Mouse (Mus musculus) cerebellum, adult 11-12 months (tissue): ENCODE results near the gene Ehmt2.
"Not testable (repeated sequence)": the region's sequence is repeated elsewhere in the genome, so short reads cannot be mapped to it uniquely, and the experiment has no call there.

Experiments
- DNase-seq: peaks from one replicate; pipeline ENCODE4 v3.0.0; 2022

Gene Ehmt2

GRCm38 (mm10) chr17:34955884-34956283 lies 57.6 kb downstream of the Ehmt2 start:
- DNase-seq, result no peak

GRCm38 (mm10) chr17:34956340-34956739 lies 58.1 kb downstream of the Ehmt2 start:
- no peak for DNase-seq

DNA sequence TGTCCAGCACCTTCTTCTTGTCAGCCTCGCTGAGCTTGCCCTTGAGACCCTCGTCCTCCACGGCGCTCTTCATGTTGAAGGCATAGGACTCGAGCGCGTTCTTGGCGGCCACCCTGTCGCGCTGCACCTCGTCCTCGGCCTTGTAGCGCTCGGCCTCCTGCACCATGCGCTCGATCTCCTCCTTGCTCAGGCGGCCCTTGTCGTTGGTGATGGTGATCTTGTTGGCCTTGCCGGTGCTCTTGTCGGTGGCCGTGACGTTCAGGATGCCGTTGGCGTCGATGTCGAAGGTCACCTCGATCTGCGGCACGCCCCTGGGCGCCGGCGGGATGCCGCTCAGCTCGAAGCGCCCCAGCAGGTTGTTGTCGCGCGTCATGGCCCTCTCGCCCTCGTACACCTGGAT lies 59.0 kb downstream of the Ehmt2 start:
- DNase-seq, result not testable (repeated sequence)

DNA sequence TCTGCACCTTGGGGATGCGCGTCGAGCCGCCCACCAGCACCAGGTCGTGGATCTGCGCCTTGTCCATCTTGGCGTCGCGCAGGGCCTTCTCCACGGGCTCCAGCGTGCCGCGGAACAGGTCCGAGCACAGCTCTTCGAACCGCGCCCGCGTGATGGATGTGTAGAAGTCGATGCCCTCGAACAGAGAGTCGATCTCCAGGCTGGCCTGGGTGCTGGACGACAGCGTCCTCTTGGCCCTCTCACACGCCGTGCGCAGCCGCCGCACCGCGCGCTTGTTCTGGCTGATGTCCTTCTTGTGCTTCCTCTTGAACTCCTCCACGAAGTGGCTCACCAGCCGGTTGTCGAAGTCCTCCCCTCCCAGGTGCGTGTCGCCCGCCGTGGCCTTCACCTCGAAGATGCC lies 59.7 kb downstream of the Ehmt2 start:
- not testable (repeated sequence) for DNase-seq

DNA sequence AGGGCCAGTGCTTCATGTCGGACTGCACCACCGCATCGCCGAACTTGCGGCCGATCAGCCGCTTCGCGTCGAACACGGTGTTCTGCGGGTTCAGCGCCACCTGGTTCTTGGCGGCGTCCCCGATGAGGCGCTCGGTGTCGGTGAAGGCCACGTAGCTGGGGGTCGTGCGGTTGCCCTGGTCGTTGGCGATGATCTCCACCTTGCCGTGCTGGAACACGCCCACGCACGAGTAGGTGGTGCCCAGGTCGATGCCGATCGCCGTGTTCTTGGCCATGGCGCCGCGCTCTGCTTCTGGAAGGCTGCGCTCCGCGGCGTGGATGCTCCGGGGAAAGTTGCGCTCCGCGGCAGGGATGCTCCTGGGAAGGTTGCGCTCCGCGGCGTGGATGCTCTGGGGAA lies 60.5 kb downstream of the Ehmt2 start:
- DNase-seq, result not testable (repeated sequence)

GRCm38 (mm10) chr17:34959130-34959778 lies 61.0 kb downstream of the Ehmt2 start, which contains the start of gene Hspa1b:
Hspa1b (minus strand) TSS chr17:34959238.
- DNase-seq, result peak; percentile 79

- DNase-seq, result no peak
These were observed 61.7 kb downstream of the Ehmt2 start for GRCm38 (mm10) chr17:34959881-34960515.

DNA sequence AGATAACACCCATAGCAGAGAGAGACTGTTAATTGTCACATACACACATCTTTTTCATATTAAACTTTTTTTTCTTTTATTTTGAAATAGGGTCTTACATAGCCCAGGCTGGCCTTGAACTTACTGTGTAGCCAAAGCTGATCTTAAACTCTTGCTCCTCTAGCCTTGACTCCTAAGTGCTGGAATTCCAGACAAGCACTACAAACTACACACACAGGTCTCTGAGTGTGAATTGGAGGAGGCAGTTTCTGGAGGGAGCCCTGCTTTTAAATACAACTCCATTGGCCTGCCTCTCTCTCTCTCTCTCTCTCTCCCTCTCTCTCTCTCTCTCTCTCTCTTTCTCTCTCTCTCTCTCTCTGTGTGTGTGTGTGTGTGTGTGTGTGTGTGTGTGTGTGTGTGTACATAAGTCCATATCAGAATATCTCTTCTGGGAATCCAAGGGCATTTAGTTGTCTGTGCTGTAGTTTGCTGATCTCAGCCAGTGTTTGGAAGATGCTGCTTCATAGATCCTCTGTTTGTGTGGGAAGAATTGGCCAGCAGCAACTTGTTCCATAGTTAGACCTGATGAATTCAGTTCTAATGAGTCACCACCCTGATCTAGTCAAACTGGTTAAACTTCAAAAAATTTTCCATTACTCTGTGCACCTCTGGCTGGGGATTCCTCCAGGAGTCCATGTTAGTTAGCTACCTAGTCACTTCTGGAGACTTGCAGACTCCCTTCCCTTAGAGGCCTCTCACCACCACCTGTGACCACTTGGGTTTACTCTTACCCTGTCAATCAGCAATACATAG lies 62.6 kb downstream of the Ehmt2 start:
- DNase-seq, result no peak

DNA sequence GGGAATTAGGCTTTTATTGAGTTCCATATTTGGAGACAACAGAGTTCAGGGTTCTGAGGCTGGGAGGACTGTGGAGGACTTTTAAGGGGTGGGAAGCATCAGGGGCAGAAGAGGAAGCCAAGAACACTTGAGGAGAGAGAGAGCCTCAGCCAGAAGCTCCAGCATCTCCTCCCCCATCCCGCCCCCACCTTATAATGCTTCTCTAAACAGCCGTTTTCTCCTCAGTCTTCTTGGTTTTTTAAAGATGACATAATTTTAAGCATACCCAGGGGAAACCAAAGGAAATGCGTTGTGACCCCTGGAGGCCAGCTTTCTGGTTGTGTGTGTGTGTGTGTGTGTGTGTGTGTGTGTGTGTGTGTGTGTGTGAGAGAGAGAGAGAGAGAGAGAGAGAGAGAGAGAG lies 63.9 kb downstream of the Ehmt2 start:
- DNase-seq, result no peak

DNA sequence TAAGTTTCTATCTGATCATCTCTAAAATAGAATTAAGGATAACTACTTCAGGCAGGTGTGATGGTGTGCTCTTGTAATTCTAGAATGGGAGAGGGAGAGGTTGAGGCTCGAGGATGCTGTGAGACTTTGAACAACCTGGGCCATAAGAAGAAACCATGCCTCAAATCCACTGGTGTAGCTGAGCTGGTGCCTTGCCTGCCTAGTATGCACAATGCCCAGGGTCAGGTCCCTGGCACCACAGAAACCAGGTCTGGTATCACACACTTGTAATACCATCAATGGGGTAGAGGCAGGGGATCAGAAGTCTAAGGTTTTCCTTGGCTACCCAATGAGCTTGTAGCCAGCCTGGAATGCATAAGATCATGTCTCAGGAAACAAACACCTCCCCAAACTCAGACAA lies 64.6 kb downstream of the Ehmt2 start:
- no peak for DNase-seq
